Mouse (Mus musculus) kidney, embryonic 15.5 days (tissue): ENCODE measurements around the gene G3bp1. TPM values are rescaled to one million over a fixed set of nuclear protein-coding genes. Genes with fewer than 3 reads are reported as not detected.

Experiments used
- ATAC-seq: fragments of 200-750 bp; cut with Nextera tagmentation; replicated peaks from 2 replicates; pipeline ENCODE4 v1.8.0; 2017; ENCODE audit warnings: moderate TSS enrichment; ENCODE audit not compliant: low FRiP score
- H3K27ac ChIP-seq: fragments of 300-500 bp; sonication (generic); 2 replicates; pipeline ENCODE4 v1.5.1; 2015; ENCODE audit warnings: mild to moderate bottlenecking, inconsistent platforms
- H3K27me3 ChIP-seq: fragments of 300-500 bp; sonication (generic); 2 replicates; pipeline ENCODE4 v1.6.1; 2015; ENCODE audit warnings: inconsistent platforms
- H3K36me3 ChIP-seq: fragments of 300-500 bp; sonication (generic); 2 replicates; pipeline ENCODE4 v1.6.1; 2015; ENCODE audit warnings: inconsistent platforms
- H3K4me1 ChIP-seq: fragments of 300-500 bp; sonication (generic); 2 replicates; pipeline ENCODE4 v1.6.1; 2015; ENCODE audit warnings: inconsistent platforms
- H3K4me2 ChIP-seq: fragments of 300-500 bp; sonication (generic); 2 replicates; pipeline ENCODE4 v1.6.1; 2015; ENCODE audit warnings: moderate library complexity, mild to moderate bottlenecking, inconsistent platforms
- H3K4me3 ChIP-seq: fragments of 300-500 bp; sonication (generic); replicated peaks from 2 replicates; pipeline ENCODE4 v1.5.1; 2015; ENCODE audit warnings: mild to moderate bottlenecking, inconsistent platforms
- H3K9ac ChIP-seq: fragments of 300-500 bp; sonication (generic); 2 replicates; pipeline ENCODE4 v1.6.1; 2015; ENCODE audit warnings: mild to moderate bottlenecking, inconsistent platforms
- H3K9me3 ChIP-seq: fragments of 300-500 bp; sonication (generic); replicated peaks from 2 replicates; pipeline ENCODE4 v1.6.1; 2016; ENCODE audit warnings: inconsistent platforms
- WGBS: fragments of 180-500 bp; shearing (Covaris S2); methylation state at CpG from one replicate; pipeline ENCODE4 v1.1.7; 2015; ENCODE audit warnings: mixed read lengths; 5-methylcytosine and 5-hydroxymethylcytosine counted together
- polyA plus RNA-seq: library from polyadenylated mRNA; unstranded; fragments of >200 nt; fragmentation: Nextera tagmentation; extraction: Ambion mirVana; gene quantifications from 2 replicates; pipeline ENCODE4 v1.2.1, GENCODE M21; 2015

G3bp1 gene
- polyA plus RNA-seq, 1 experiment from 2014 or later = 203 TPM

GRCm38 (mm10) chr11:55468012-55468411 is 1.5 kb upstream of the G3bp1 start:
- no peak; the same call in 1 of the 2 replicates for ATAC-seq
- Histone ChIP-seq H3K4me3 (peak overlapping the region; percentile 88; the same call in 1 of the 2 replicates), H3K9me3 (no peaks in the 10 kb centered on the region), H3K4me2 (peak overlapping the region; percentile 87), H3K4me1 (peaks cover 34% of the 10 kb centered on the region), H3K27me3 (no peaks in the 10 kb centered on the region), H3K9ac (no peak overlapping the region), H3K27ac (peak overlapping the region; percentile 97), H3K36me3 (peaks cover 9% of the 10 kb centered on the region)
- WGBS = 53% methylated on average over 10 of the region's 10 CpGs

DNA sequence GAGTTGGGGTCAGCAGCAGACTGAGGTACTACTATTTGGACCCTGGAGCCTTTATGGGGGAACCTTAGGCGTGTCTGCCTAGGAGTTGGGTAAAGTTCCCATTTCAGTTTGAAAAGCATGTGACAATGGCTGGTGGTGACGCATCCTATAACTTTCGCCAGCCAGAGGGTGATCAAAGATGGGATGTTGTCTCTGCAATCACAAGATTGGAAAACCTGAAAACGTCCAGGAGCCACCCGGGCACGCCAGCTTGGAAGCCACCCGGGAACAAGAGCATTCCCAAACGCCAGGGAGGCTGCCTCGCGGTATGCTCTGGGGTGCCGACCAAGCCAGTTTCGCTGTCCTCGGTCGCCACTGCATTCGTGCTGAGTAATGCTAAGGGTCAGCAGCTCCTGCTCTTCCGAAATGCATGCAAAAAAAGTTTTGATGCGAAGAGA is 856 bp upstream of the G3bp1 start:
- Histone ChIP-seq H3K4me3 (peak overlapping the region; percentile 88), H3K4me2 (peak overlapping the region; percentile 87), H3K27me3 (no peaks in the 10 kb centered on the region), H3K9me3 (no peaks in the 10 kb centered on the region), H3K27ac (peak overlapping the region; percentile 97), H3K4me1 (peaks cover 40% of the 10 kb centered on the region), H3K9ac (peak overlapping the region; percentile 59), H3K36me3 (peaks cover 15% of the 10 kb centered on the region)
- ATAC-seq = 0 out of 2 replicates have a peak, but pooled peaks have one; percentile 24
- 2% methylated on average over 17 of the region's 17 CpGs for WGBS

DNA sequence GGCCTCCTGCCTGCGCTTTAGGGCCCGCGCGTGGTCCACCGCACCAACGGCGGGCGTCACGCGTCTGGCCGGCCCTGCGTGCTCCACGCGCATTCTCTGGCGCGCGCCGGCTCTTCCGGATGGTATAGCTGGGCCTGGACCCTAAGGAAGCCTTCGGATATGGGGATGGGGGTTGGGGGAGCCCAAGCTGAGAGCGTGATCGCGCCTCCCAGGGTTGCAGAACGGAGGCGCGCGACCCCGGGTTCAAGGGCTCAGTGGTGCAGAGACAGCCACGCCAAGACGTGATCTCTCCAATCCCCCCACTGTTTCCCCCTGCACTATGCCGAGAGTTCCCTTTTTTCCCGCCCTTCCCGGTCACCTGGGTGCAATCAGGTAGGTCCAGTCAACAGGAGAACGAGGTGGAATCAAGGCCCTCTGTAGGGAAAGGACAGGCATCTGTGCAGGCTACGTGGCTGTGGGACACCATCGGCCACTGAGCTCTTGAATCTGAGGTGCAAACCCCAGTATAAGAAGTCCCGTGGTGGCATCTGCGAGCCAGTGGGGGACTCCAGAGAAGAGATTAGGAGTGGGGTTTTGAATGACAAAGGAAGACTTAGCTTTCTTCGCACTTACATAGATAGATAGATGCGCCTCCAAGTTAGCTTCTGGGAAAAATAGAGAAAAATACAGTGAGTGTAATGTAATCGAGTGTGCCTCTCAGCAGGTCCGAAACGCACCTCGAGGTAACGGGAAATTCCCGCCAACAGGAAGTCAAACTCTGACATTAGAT is 622 bp downstream of the G3bp1 start:
- H3K27me3 ChIP-seq = no peaks in the 10 kb centered on the region
- peak overlapping the region; percentile 88 for H3K4me3 ChIP-seq
- H3K27ac ChIP-seq = peak overlapping the region; percentile 89
- no peak; the same call in 1 of the 2 replicates for ATAC-seq
- H3K36me3 ChIP-seq = peaks cover 30% of the 10 kb centered on the region
- under 1% methylated on average over 46 of the region's 46 CpGs for WGBS
- H3K9ac ChIP-seq = peak overlapping the region; percentile 95
- peaks cover 40% of the 10 kb centered on the region for H3K4me1 ChIP-seq
- peak overlapping the region; percentile 69 for H3K4me2 ChIP-seq
- H3K9me3 ChIP-seq = no peaks in the 10 kb centered on the region

DNA sequence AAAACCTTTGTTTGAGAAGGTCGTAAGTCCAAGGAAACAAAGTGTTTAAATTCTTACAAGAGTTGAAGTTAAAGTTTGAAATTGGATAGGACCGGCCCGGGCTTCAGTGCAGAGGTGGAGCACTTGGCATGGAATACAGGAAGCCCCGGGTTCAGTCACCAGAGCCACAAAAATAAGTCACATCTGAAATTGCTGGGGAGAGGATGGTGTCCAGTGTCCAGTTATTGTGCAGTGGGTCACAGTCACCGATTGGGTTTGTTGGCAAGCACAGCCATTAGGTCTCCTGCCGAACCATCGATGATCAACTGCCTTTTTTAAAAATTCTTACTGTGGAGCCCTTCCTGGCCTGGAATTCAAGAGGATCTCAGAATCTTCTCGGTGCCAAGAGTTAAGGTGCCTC is 1.3 kb downstream of the G3bp1 start:
- Histone ChIP-seq H3K9me3 (no peaks in the 10 kb centered on the region), H3K4me3 (peak overlapping the region; percentile 88), H3K36me3 (peaks cover 30% of the 10 kb centered on the region), H3K27ac (0 out of 2 replicates have a peak overlapping the region, but pooled peaks have one; percentile 3), H3K9ac (peak overlapping the region; percentile 95), H3K4me2 (peak overlapping the region; percentile 69), H3K4me1 (peaks cover 41% of the 10 kb centered on the region), H3K27me3 (no peaks in the 10 kb centered on the region)
- 27% methylated on average over 8 of the region's 8 CpGs for WGBS
- ATAC-seq = no peak

- Histone ChIP-seq H3K36me3 (peaks cover 30% of the 10 kb centered on the region), H3K4me1 (peaks cover 44% of the 10 kb centered on the region), H3K27ac (no peak overlapping the region), H3K9ac (peak overlapping the region; percentile 95), H3K27me3 (no peaks in the 10 kb centered on the region), H3K9me3 (no peaks in the 10 kb centered on the region), H3K4me2 (peak overlapping the region; percentile 69), H3K4me3 (peak overlapping the region; percentile 88)
- no peak for ATAC-seq
- 76% methylated on average over 7 of the region's 7 CpGs for WGBS
Measured at GRCm38 (mm10) chr11:55471467-55471866, 2.0 kb downstream of the G3bp1 start.

DNA sequence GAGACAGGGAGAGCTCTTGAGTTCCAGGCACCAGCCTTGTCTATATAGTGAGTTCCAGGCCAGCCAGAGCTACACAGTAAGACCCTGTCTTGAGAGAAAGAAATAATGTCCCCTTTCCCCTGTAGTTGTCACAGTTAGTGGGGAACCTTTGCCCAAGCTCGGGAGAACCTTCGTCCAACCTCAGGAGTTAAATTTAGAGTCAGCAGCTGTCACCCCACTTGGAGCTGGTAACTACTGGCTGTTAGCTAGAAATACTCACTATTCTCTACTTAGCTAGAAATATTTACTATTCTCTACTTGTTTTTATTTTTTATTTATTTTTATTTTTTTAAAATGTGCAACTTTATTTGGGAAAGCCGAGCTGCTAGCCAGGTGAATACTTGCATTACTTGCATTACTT is 3.7 kb downstream of the G3bp1 start:
- ATAC-seq = no peak
- WGBS = 80% methylated on average over 3 of the region's 3 CpGs
- H3K9ac ChIP-seq = no peak overlapping the region
- no peaks in the 10 kb centered on the region for H3K27me3 ChIP-seq
- H3K36me3 ChIP-seq = peaks cover 35% of the 10 kb centered on the region
- H3K27ac ChIP-seq = no peak overlapping the region
- H3K4me1 ChIP-seq = peaks cover 39% of the 10 kb centered on the region
- no peak overlapping the region for H3K4me3 ChIP-seq
- H3K9me3 ChIP-seq = no peaks in the 10 kb centered on the region
- H3K4me2 ChIP-seq = 0 out of 2 replicates have a peak overlapping the region, but pooled peaks have one; percentile 19

- H3K4me1 ChIP-seq = no peaks in the 10 kb centered on the region
- WGBS = 95% methylated on average over 7 of the region's 7 CpGs
- no peaks in the 10 kb centered on the region for H3K9me3 ChIP-seq
- no peak overlapping the region for H3K4me3 ChIP-seq
- no peaks in the 10 kb centered on the region for H3K27me3 ChIP-seq
- H3K36me3 ChIP-seq = peaks cover 90% of the 10 kb centered on the region
- no peak overlapping the region for H3K4me2 ChIP-seq
- no peak overlapping the region for H3K9ac ChIP-seq
- ATAC-seq = no peak
- no peak overlapping the region for H3K27ac ChIP-seq
Measured at GRCm38 (mm10) chr11:55485443-55485842, 16.0 kb downstream of the G3bp1 start.

DNA sequence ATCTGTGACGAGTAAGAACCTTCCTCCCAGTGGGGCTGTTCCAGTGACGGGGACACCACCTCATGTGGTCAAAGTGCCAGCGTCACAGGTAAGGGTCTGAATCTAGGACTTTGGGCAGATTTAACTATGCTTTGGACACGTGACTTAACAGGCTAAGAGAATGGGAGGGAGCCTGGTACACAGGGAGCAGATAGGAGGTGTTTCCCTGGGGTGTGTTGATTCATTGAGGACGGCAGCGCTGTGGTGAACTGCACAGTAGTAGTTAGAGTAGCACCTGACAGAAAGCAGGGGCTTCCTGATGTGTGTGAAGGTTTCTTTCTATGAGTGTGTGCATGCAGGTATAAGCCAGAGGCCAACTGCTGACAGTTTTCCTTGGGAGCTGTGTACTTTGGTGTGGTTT is 26.7 kb downstream of the G3bp1 start:
- Histone ChIP-seq H3K27me3 (no peaks in the 10 kb centered on the region), H3K9ac (no peak overlapping the region), H3K9me3 (no peaks in the 10 kb centered on the region), H3K4me2 (no peak overlapping the region), H3K27ac (no peak overlapping the region), H3K4me1 (no peaks in the 10 kb centered on the region), H3K4me3 (no peak overlapping the region), H3K36me3 (peaks cover 100% of the 10 kb centered on the region)
- WGBS = 88% methylated on average over 6 of the region's 6 CpGs
- no peak for ATAC-seq

- peak; percentile 65 for ATAC-seq
- no peak overlapping the region for H3K9ac ChIP-seq
- H3K4me3 ChIP-seq = no peak overlapping the region
- no peak overlapping the region for H3K4me2 ChIP-seq
- H3K4me1 ChIP-seq = no peaks in the 10 kb centered on the region
- H3K9me3 ChIP-seq = no peaks in the 10 kb centered on the region
- no peaks in the 10 kb centered on the region for H3K27me3 ChIP-seq
- peaks cover 100% of the 10 kb centered on the region for H3K36me3 ChIP-seq
- 64% methylated on average over 5 of the region's 5 CpGs for WGBS
- H3K27ac ChIP-seq = no peak overlapping the region
Measured at GRCm38 (mm10) chr11:55497885-55498284, 28.4 kb downstream of the G3bp1 start.

DNA sequence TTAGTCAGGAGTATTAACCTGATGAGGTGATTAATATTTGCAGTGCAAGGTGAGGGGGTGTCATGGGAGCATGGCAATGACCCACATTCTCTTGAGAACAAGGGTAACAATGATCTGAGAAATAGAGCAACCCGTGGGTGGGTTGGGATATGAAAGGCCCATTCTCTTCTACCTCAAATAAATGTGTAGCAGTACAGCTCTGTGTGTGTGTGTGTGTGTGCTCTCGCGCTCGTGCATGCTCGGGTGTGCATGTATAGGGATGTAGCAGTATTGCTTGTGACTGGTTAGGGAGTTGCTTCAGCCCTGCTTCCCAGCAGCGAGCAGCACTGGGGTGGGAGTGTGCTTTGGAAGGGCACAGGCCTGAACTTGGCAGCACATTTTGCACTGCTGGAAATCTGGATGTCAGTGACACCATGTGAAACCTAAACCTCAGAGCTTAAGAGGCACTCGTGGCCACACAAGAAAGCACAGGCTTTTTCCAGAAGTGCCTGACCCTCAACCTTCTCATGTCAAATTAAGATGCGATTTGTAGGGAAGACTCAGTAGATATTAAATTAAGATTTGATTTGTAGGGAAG is 32.6 kb downstream of the G3bp1 start:
- no peak overlapping the region for H3K4me2 ChIP-seq
- H3K27me3 ChIP-seq = no peaks in the 10 kb centered on the region
- peaks cover 62% of the 10 kb centered on the region for H3K36me3 ChIP-seq
- 81% methylated on average over 8 of the region's 8 CpGs for WGBS
- H3K4me3 ChIP-seq = no peak overlapping the region
- peak; percentile 30; the same call in 1 of the 2 replicates for ATAC-seq
- no peak overlapping the region for H3K27ac ChIP-seq
- H3K9ac ChIP-seq = no peak overlapping the region
- no peaks in the 10 kb centered on the region for H3K9me3 ChIP-seq
- no peaks in the 10 kb centered on the region for H3K4me1 ChIP-seq

DNA sequence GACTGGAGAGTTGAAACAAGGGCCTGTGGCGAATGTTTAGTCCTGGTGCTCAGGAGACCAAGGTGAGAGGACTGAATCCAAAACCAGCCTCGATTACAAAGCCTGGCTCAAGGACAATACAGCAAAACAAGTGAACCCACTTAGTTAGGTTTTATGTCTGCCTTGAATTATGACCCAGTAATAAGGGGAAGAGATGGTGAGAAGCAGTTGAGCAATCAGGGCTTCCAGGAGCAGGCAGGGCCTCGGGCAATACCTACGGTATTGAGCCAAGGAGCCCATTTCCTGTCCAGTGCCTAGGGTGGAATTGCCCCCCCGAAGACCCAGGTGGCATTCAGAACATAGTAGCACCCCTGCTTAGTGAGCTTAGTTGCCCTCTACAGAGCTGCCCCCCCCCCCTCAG is 33.4 kb downstream of the G3bp1 start:
- ATAC-seq = no peak
- Histone ChIP-seq H3K36me3 (peaks cover 54% of the 10 kb centered on the region), H3K27ac (no peak overlapping the region), H3K4me1 (no peaks in the 10 kb centered on the region), H3K4me2 (no peak overlapping the region), H3K27me3 (no peaks in the 10 kb centered on the region), H3K4me3 (no peak overlapping the region), H3K9me3 (no peaks in the 10 kb centered on the region), H3K9ac (no peak overlapping the region)
- WGBS = 62% methylated on average over 5 of the region's 5 CpGs

- ATAC-seq = no peak
- WGBS = 80% methylated on average over 3 of the region's 3 CpGs
Measured at GRCm38 (mm10) chr11:55505485-55505884, 36.0 kb downstream of the G3bp1 start.

More at GRCm38 (mm10) chr11:55505485-55505884, 36.0 kb downstream of the G3bp1 start:
- H3K36me3 ChIP-seq = peaks cover 28% of the 10 kb centered on the region
- no peaks in the 10 kb centered on the region for H3K4me1 ChIP-seq
- H3K4me2 ChIP-seq = no peak overlapping the region
- H3K9me3 ChIP-seq = no peaks in the 10 kb centered on the region
- H3K27ac ChIP-seq = no peak overlapping the region
- no peak overlapping the region for H3K4me3 ChIP-seq
- no peaks in the 10 kb centered on the region for H3K27me3 ChIP-seq
- H3K9ac ChIP-seq = no peak overlapping the region
